ENCODE assay signal across 10 mouse cellular contexts in the genomic region with DNA sequence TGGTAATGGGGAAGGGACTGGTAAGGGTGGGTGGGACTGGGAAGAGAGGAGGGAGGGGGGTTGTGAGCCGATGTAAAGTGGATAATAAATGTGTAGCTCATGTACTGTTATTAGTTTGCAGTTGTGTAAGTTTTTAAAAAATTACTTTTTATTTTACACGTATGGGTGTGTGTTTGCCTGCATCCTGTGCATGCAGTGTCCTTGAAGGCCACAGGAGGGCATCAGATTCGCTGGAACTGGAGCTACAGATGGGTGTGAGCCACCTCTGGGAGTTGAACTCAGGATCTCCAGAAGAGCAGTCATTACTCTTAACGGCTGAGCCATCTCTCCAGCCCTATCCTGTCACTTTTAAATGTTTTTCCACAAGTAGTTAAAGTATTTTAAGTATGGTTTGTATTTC. TPM values are rescaled to one million over a fixed set of nuclear protein-coding genes. Genes with fewer than 3 reads are reported as not detected.
DNase-seq lines count a peak whose midpoint lies in the region; ATAC-seq and TF ChIP-seq lines count a peak whose summit lies in the region.
"Had no signal": no experiment of that assay in that cellular context is flagged by ENCODE, and none has a peak within 500 bp of the region (broad histone marks: within the 10 kb centered on the region; RNA-seq: fewer than 3 reads in every experiment).

No protein-coding gene starts in this region.

- H3K9me3 ChIP-seq in midbrain, embryonic 14.5 days (ENCODE audit: control insufficient read depth, low read length) = no peaks in the 10 kb centered on the region
- H3K9me3 ChIP-seq in midbrain, embryonic 16.5 days (replicated peaks; ENCODE audit: control insufficient read depth, low read length, poor library complexity, severe bottlenecking) = no peaks in the 10 kb centered on the region
- H3K9me3 ChIP-seq in hindbrain, embryonic 10.5 days = peaks cover 9% of the 10 kb centered on the region

- peak; percentile 53 for TF ChIP-seq CTCF in cortical plate, adult 2 months (IDR thresholded peaks at IDR 0.05; ENCODE audit: extremely low read depth, insufficient read depth, low read length)

- no peak overlapping the region for H3K4me2 ChIP-seq in midbrain, embryonic 14.5 days (ENCODE audit: low read length)
- H3K4me2 ChIP-seq in midbrain, embryonic 16.5 days (ENCODE audit: low read length) = no peak overlapping the region

- peaks cover 21% of the 10 kb centered on the region for H3K4me1 ChIP-seq in midbrain, embryonic 14.5 days (ENCODE audit: control insufficient read depth, insufficient read depth, low read length)
- peaks cover 25% of the 10 kb centered on the region for H3K4me1 ChIP-seq in midbrain, embryonic 16.5 days (ENCODE audit: control insufficient read depth, insufficient read depth, low read length)
- no peaks in the 10 kb centered on the region for H3K4me1 ChIP-seq in cortical plate, adult 2 months (ENCODE audit: control insufficient read depth, insufficient read depth, low read length)
- peaks cover 29% of the 10 kb centered on the region for H3K4me1 ChIP-seq in hindbrain, embryonic 10.5 days (replicated peaks)

- H3K36me3 ChIP-seq in midbrain, embryonic 14.5 days (ENCODE audit: control insufficient read depth, insufficient read depth, low read length) = 0 out of 2 replicates have a peak, but pooled peaks cover 3% of the 10 kb centered on the region
- no peaks in the 10 kb centered on the region for H3K36me3 ChIP-seq in midbrain, embryonic 16.5 days (ENCODE audit: control insufficient read depth, insufficient read depth, low read length)
- H3K36me3 ChIP-seq in hindbrain, embryonic 10.5 days = peaks cover 12% of the 10 kb centered on the region

- DNase-seq in frontal cortex, postnatal 10 days (ENCODE audit: low spot score in 2 of 2) = peak; percentile 20 to 27
- DNase-seq in frontal cortex, postnatal 14 days (ENCODE audit: low spot score in 2 of 2) = no peak
- peak; percentile 17 for DNase-seq in midbrain, embryonic 14.5 days
- DNase-seq in retina, postnatal 1 day = peak; percentile 21
- no peak for DNase-seq in hindbrain, embryonic 10.5 days (ENCODE audit: low spot score)
- no peak for DNase-seq in gastrocnemius, adult 18-20 months (ENCODE audit: low spot score)

- no peak overlapping the region for H3K4me3 ChIP-seq in midbrain, embryonic 14.5 days (replicated peaks; ENCODE audit: low read depth, low read length)
- H3K4me3 ChIP-seq in midbrain, embryonic 16.5 days (ENCODE audit: low read depth, low read length) = no peak overlapping the region
- no peak overlapping the region; the same call in 1 of the 2 replicates for H3K4me3 ChIP-seq in cortical plate, adult 2 months (ENCODE audit: insufficient read depth, low read length)
- H3K4me3 ChIP-seq in hindbrain, embryonic 10.5 days = no peak overlapping the region

- no peak for TF ChIP-seq POLR2A in cortical plate, adult 2 months (IDR thresholded peaks at IDR 0.05; ENCODE audit: extremely low read depth, insufficient read depth, low read length)

- no peak overlapping the region for H3K9ac ChIP-seq in midbrain, embryonic 14.5 days (replicated peaks; ENCODE audit: low read length)
- no peak overlapping the region for H3K9ac ChIP-seq in midbrain, embryonic 16.5 days (ENCODE audit: low read depth, low read length)

- H3K27ac ChIP-seq in midbrain, embryonic 14.5 days (replicated peaks; ENCODE audit: low read depth, low read length) = no peak overlapping the region
- no peak overlapping the region for H3K27ac ChIP-seq in midbrain, embryonic 16.5 days (ENCODE audit: low read length)
- H3K27ac ChIP-seq in cortical plate, adult 2 months (ENCODE audit: insufficient read depth, low read length) = no peak overlapping the region
- H3K27ac ChIP-seq in hindbrain, embryonic 10.5 days = no peak overlapping the region

- WGBS in midbrain, embryonic 14.5 days = 88% methylated on average over 4 of the region's 4 CpGs
- WGBS in midbrain, embryonic 16.5 days = 82% methylated on average over 4 of the region's 4 CpGs
- WGBS in hindbrain, embryonic 10.5 days = 80% methylated on average over 4 of the region's 4 CpGs

- no peak for ATAC-seq in midbrain, embryonic 14.5 days (ENCODE audit: low FRiP score, low TSS enrichment)
- ATAC-seq in midbrain, embryonic 16.5 days = no peak

- H3K27me3 ChIP-seq in midbrain, embryonic 14.5 days (ENCODE audit: control insufficient read depth, insufficient read depth, low read length) = no peaks in the 10 kb centered on the region
- H3K27me3 ChIP-seq in midbrain, embryonic 16.5 days (ENCODE audit: control insufficient read depth, insufficient read depth, low read depth, low read length) = no peaks in the 10 kb centered on the region
- no peaks in the 10 kb centered on the region for H3K27me3 ChIP-seq in hindbrain, embryonic 10.5 days (ENCODE audit: insufficient read depth, poor library complexity, severe bottlenecking)

RNA-seq across cellular contexts. Expression of gene Selenoi, which starts 1.5 kb away (rescaled TPM):
- 36.2 and 47.0 TPM in 2 replicates for polyA plus RNA-seq in midbrain, embryonic 14.5 days (2014; fragmentation: Nextera tagmentation; extraction: Ambion mirVana)
- polyA plus RNA-seq in midbrain, embryonic 16.5 days (2015; fragmentation: Nextera tagmentation; extraction: Ambion mirVana) = 32.5 and 34.7 TPM in 2 replicates
- 29.2 and 32.9 TPM in 2 replicates for polyA plus RNA-seq in cortical plate, adult 2 months (2012; rRNA removed)
- 17.3 and 17.9 TPM in 2 replicates for polyA plus RNA-seq in hindbrain, embryonic 10.5 days (2016; fragmentation: Nextera tagmentation; extraction: Ambion mirVana)
- 1 to 10 TPM; 8.3 to 9.1 TPM for total RNA-seq in gastrocnemius, adult 18-20 months (2021)

RNA-seq across cellular contexts. Expression of gene Adgrf3, which starts 25.4 kb away (rescaled TPM):
- not detected in 2 replicates for polyA plus RNA-seq in midbrain, embryonic 14.5 days (2014; fragmentation: Nextera tagmentation; extraction: Ambion mirVana)
- polyA plus RNA-seq in midbrain, embryonic 16.5 days (2015; fragmentation: Nextera tagmentation; extraction: Ambion mirVana) = not detected in 2 replicates
- polyA plus RNA-seq in cortical plate, adult 2 months (2012; rRNA removed) = not detected in 2 replicates
- polyA plus RNA-seq in hindbrain, embryonic 10.5 days (2016; fragmentation: Nextera tagmentation; extraction: Ambion mirVana) = not detected in 2 replicates
- not detected for total RNA-seq in gastrocnemius, adult 18-20 months (2021)
- total RNA-seq: layer of hippocampus, postnatal 25 days had no signal
- polyA plus RNA-seq: neural tube, embryonic 11.5 days had no signal

RNA-seq across cellular contexts. Expression of gene Drc1, which starts 50.3 kb away (rescaled TPM):
- 3.4 and 4.3 TPM in 2 replicates for polyA plus RNA-seq in midbrain, embryonic 14.5 days (2014; fragmentation: Nextera tagmentation; extraction: Ambion mirVana)
- 9.5 and 10.2 TPM in 2 replicates for polyA plus RNA-seq in midbrain, embryonic 16.5 days (2015; fragmentation: Nextera tagmentation; extraction: Ambion mirVana)
- 12.2 and 13.7 TPM in 2 replicates for polyA plus RNA-seq in cortical plate, adult 2 months (2012; rRNA removed)
- polyA plus RNA-seq in hindbrain, embryonic 10.5 days (2016; fragmentation: Nextera tagmentation; extraction: Ambion mirVana) = 0.85 and 2.0 TPM in 2 replicates
- total RNA-seq in gastrocnemius, adult 18-20 months (2021) = not detected

Comparison
In these comparisons a context has a peak if more than half of its experiments do, and no peak if none do; other contexts are left out.
1. DNase-seq: peak in frontal cortex, postnatal 10 days (2 of 2), midbrain, embryonic 14.5 days (single experiment) and retina, postnatal 1 day (single experiment); none in frontal cortex, postnatal 14 days (0 of 2), hindbrain, embryonic 10.5 days (single experiment) and gastrocnemius, adult 18-20 months (single experiment).